Mouse (Mus musculus) hindbrain, embryonic 13.5 days (tissue): Measurements from ENCODE around the gene Pmch. TPM values are rescaled to one million over a fixed set of nuclear protein-coding genes. Genes with fewer than 3 reads are reported as not detected.

Experiments
- polyA plus RNA-seq: library from polyadenylated mRNA; unstranded; fragments of >200 nt; fragmentation: Nextera tagmentation; extraction: Ambion mirVana; gene quantifications from 2 replicates; pipeline ENCODE4 v1.2.1, GENCODE M21; 2015

Gene Pmch
- polyA plus RNA-seq, 1 experiment from 2014 or later: 2.4 TPM

Other genes with a start within 250 kb of the Pmch start
- gene Igf1, start 232.8 kb upstream of the Pmch start, polyA plus RNA-seq: 10.0 and 10.9 TPM in 2 replicates
- 3.0 TPM in 2 replicates for gene Parpbp, start 55.9 kb downstream of the Pmch start, polyA plus RNA-seq
- gene Nup37, start 55.9 kb downstream of the Pmch start, polyA plus RNA-seq: 33.4 and 34.3 TPM in 2 replicates
- 42.0 and 46.2 TPM in 2 replicates for gene Washc3, start 110.0 kb downstream of the Pmch start, polyA plus RNA-seq